Mouse (Mus musculus) MEL-GATA-1-ER (cell line): ENCODE data around the gene Ascc3.

ENCODE experiments used
- DNase-seq: peaks from one replicate; pipeline ENCODE4 v3.0.0-alpha.2; 2012; ENCODE audit warnings: low read depth; ENCODE audit errors: extremely low read depth

Gene Ascc3

DNA sequence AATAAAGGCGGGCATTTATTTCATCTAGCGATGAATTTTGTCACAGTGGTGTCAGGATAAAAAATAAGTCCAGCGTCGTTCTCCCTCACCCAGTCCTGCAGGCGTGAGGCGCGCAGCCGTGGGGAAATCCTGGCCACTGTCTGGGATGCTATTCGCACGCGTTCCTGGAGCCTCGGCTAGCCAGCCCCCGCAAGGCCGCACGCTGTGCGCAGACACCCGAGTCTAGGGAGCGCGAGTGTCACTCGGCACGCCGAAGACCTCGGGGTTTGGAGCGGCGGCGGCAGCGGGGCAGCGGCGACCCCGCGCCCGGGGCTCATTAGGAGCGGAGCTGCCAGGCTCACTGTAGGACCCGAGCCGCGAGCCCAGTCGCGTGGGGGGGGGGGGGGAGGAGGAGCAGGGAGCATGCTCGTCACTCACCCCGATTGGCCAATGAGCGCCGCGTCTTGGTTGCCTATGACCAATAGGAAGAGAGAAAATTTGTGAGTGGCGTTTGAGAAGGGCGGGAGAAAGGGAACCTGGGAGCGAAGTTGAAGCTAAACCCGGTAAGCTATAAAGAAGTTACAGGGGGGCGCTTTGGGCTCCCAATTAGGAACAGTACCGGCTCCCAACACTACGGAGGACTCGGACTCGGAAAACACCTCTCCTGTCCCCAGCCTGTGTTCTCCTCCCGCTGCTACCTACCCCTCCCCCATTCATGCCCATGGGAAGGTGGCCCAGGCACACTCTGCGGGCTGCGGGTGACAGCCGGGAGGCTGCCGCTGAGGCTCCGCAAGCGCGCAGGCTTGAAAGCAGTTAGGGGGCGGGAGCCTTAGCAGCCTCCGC is 301.9 kb downstream of the Ascc3 start, which contains the start of gene Sim1:
Gene Sim1, plus strand, starts transcription at position 585 of the 822 bp plus-strand sequence.
- no peak for DNase-seq

DNA sequence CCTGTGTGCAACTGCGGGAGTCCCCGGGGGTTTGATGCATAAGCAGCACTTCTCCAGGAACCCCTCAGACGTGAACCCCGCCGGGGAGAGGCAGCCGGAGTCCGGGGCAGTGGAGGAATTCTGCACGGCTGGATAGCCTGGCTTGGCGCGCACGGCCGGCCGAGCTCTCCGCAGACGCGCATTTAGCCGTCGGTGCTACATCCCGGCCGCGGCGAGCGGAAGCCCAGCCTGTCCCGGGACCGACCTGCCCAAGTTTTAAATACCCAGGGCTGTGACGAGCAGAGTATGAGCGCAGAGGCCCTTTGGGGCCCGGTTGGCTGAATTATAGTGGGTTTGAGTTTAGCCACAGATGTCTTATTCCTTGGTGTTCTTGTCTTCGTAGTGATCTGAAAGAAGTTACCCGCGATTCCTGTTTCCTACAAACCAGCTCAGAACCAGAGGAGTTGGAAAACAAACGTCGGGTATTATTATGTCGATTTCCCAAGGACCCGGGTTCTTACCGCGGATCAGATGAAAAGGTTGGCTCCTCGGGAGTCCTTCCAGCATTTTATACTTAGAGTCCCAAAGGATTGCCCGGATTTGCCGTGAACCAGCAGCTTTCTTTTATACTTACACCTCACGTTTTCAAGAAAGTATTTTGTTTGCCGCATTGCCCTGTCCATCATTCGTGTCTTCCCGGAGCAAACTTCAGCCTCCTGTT is 302.8 kb downstream of the Ascc3 start:
- no peak for DNase-seq

DNA sequence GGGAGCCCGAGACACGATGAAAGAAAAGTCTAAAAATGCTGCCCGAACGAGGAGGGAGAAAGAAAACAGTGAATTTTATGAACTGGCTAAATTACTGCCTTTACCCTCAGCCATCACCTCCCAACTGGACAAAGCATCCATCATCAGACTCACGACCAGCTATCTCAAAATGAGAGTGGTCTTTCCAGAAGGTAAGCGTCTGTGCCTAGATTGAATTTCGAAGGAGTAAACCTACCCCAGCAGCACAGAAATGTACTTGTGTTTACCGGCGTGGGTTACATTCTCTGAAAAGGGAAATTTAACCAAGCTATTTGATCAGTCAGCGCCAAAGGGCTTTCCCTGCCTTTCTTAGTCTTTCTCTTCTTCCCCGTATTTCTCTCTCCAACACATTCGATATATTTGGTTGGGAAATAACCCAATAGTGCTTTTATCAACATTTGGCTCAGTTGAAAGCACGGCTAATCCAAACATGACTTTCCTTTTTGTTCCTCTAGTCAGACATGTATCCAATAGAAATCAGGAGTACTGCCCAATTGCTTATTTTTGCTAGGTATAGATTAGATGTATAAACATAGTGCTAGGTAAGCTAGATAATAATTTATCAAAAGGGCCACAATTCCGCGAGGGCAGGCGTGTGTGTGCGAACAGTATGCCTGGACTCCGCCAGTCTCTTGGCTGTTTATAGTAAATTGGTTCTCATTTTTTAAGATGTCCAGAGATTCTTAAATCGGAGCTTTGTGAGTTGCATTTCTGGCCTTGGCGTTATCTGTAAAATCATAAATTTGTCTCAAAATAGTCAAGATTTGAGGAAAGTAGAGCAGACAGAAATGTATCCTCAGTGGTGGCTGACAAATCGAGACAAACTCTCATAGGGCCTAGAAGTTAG is 303.7 kb downstream of the Ascc3 start:
- no peak for DNase-seq

DNA sequence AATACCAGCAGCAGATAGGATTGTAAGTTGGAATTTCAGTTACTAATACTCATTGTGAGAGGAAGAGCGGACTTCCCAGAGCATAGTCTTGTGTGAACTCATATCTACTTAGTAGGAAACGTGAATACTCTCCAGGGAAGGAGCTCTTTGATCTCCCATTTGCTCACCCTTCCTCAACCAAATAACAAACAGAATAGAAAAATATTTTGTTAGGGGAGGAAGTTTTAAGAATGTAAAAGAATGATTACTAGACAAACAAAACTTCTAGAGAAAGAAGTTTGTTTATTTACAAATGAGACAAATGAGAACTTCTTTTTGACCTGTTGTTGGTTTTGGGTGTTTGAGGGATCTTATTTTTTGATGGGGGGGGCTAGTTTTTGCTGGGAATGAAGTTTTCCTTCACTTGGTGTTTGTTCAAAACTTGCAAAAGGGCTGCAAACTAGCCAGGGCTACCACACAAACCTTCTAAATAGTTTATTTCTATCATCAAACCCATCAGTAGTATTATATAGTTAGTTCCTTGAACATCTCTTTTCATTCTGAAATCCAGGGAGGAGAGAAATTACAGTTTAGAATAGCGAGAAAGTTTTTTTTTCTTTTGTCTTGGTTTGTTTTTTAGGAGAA is 304.4 kb downstream of the Ascc3 start:
- DNase-seq, result no peak

DNA sequence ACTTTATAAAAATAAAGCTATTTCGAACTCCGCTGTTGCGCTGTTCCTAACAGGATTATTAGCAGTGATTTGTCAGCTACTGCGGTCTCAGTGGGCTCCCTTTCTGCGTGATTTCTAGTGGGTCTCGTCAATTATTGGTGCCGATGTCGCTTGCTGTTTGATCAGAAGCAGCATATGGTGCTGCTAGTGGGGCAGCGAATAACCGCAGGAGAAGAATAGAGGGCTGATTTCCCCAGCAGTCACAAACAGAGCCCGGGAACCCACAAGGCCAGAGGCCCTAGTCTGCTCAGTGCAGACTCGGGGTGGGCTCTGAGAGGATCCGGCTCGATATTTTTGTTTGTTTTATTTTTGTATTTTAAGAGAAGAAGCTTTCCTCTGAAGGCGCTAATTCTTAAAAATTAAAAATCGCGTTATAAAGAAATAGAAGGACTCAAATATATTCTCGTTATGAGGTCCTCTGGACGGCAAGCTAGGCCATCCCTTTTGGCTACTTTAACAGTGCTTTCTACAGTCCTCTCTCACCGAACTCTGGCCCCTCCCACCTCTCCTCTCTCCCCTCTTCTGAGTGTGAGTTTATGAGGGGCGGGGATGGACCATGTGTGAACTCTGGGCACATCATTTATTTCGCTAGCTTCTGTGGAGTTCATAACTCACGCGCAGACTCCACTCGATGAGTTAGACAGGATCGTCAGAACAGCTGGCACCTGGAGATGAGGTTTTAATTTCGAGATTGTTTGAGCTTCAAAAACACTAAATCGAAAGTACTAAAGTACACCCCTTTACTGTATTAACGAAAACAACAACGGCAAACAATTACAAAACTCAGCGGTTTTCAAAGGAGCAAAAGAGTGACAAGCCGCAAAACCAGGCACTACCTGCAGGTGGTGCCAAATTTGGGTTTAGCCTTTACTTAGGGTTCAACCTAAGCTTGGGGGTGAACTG is 305.3 kb downstream of the Ascc3 start:
- DNase-seq, result no peak

DNA sequence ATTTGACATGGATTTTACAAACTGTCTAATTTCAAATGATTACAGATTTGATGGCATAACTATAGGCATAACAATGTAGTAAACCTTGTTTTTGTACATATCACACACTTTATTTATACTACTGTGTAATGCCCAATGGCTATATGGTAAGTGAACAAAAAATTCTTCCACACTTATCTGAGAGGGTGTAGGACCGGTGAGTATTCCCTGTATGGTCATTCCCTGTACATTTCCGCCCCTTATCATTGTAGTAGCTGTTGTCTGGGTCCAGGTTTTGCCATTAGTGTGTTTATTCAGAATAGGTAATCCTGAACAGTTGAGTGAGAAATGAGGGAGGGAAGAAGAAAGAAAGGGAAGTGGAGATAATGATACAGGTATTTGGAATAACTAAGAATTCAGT is 306.2 kb downstream of the Ascc3 start:
- DNase-seq, result no peak

DNA sequence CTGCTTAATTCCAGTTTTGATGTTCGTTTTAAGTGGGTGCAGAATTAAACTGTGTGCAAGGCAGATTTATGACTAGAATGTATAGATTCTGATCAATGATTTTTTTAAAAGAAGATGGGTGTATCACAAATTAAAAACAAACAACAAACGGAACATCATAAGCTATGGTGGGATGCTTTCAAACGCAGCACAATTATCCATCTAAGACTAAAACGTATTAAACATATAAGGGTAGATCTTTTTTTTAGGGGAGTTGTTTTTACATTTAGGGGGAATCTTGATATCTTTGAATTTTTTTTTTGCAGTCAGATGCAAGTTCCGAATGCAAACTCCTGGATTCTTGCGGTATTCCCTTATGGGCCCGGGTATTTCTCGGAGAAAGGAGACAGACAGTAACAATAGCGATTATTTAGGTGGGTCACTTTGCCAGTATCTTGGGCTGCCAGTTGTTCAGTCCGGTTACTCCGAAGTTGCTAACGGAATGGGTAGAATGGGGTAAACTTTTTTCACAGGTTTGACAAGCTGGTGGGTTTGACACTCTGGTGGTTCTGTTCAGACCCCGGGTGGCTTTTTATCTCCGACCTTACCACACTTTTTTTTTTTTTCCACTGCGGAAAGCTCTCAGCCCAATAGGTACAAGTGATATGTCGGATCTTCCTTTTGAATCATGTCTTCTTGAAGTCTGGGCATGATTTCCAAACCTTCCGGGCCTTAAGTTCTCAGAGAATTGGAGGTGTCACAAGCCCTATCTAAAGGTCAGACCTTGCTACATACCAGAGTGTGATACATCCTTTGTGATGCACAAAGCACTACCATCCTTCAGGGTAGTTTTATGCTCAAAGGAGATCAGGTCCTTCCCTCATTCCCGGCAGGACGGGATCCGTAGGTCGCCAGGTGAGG is 307.6 kb downstream of the Ascc3 start:
- no peak for DNase-seq
